Mouse (Mus musculus): Measurements from ENCODE around the gene Bckdhb. TPM values are rescaled to one million over a fixed set of nuclear protein-coding genes. Genes with fewer than 3 reads are reported as not detected.

The Bckdhb gene
- polyA plus RNA-seq, 1 experiment = 35.5 TPM

- no peak for TF ChIP-seq POLR2A (IDR thresholded peaks at IDR 0.05; ENCODE audit: extremely low read depth, insufficient read depth, low read length)
- TF ChIP-seq CTCF (IDR thresholded peaks at IDR 0.05; ENCODE audit: extremely low read depth, insufficient read depth, low read length) = no peak
- H3K27ac ChIP-seq (ENCODE audit: insufficient read depth, low read length) = no peak overlapping the region
Measured at GRCm38 (mm10) chr9:84084686-84085085, 159.7 kb downstream of the Bckdhb start.

GRCm38 (mm10) chr9:84090316-84091063 is 165.5 kb downstream of the Bckdhb start:
- TF ChIP-seq CTCF (IDR thresholded peaks at IDR 0.05; ENCODE audit: extremely low read depth, insufficient read depth, low read length) (no peak), POLR2A (IDR thresholded peaks at IDR 0.05; ENCODE audit: extremely low read depth, insufficient read depth, low read length) (no peak)
- H3K4me3 ChIP-seq (ENCODE audit: insufficient read depth, low read length) = no peak overlapping the region
- no peaks in the 10 kb centered on the region for H3K4me1 ChIP-seq (ENCODE audit: control insufficient read depth, insufficient read depth, low read length)

More at GRCm38 (mm10) chr9:84084686-84085085, 159.7 kb downstream of the Bckdhb start:
- Histone ChIP-seq H3K4me1 (ENCODE audit: control insufficient read depth, insufficient read depth, low read length) (no peaks in the 10 kb centered on the region; the same call in 1 of the 2 replicates), H3K4me3 (ENCODE audit: insufficient read depth, low read length) (no peak overlapping the region)

DNA sequence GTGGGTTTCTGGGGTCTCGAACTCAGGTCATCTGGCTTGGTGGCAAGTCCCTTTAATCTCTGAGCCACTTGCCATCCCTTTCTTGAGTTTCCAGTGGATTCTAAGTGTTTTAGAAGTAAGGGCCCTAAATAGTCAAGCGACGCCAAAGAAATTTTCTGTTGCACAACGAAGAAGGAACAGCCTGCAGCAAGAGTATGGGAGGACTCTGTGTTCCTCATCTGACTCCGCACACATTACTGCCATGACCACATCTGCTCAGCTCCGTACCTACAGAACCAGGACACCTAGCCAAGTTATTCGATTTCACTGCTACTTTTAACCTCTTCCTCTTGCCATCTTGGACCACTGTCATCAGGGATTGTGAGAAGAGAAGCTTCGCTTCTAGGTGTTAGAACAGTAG is 168.0 kb downstream of the Bckdhb start:
- Histone ChIP-seq H3K4me1 (ENCODE audit: control insufficient read depth, insufficient read depth, low read length) (no peaks in the 10 kb centered on the region), H3K27ac (ENCODE audit: insufficient read depth, low read length) (no peak overlapping the region), H3K4me3 (ENCODE audit: insufficient read depth, low read length) (no peak overlapping the region)
- TF ChIP-seq CTCF (IDR thresholded peaks at IDR 0.05; ENCODE audit: extremely low read depth, insufficient read depth, low read length) (no peak), POLR2A (IDR thresholded peaks at IDR 0.05; ENCODE audit: extremely low read depth, insufficient read depth, low read length) (no peak)

More at GRCm38 (mm10) chr9:84090316-84091063, 165.5 kb downstream of the Bckdhb start:
- no peak overlapping the region for H3K27ac ChIP-seq (ENCODE audit: insufficient read depth, low read length)

- Histone ChIP-seq H3K4me1 (ENCODE audit: control insufficient read depth, insufficient read depth, low read length) (no peaks in the 10 kb centered on the region), H3K4me3 (ENCODE audit: insufficient read depth, low read length) (no peak overlapping the region)
- TF ChIP-seq POLR2A (IDR thresholded peaks at IDR 0.05; ENCODE audit: extremely low read depth, insufficient read depth, low read length) = no peak
- TF ChIP-seq CTCF (IDR thresholded peaks at IDR 0.05; ENCODE audit: extremely low read depth, insufficient read depth, low read length) = no peak
Measured at GRCm38 (mm10) chr9:84094111-84094510, 169.2 kb downstream of the Bckdhb start.

DNA sequence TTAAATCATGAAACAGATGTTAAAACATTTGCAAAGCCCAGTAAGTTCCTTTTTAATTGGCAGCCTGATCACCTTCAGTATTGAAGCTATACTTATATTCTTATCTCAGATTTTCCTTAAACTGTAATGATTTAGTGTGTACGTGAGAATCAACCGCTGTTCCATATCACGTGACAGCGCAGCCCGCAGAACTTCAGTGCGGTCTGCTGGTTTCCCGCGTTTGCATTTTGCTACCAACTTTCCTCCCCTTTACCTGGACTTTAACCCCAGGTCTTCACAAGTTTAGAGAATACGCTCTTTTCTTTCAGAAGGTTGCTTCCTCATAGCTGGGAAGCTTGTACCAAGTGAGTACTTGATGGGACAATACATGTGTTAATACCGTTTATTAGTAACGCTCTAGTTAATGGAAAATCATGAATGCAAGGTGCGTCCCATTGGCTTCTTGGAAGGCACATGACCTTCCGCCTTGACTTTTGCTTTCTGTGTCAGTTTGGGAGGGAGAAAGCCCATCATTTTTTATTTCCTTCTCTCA is 171.6 kb downstream of the Bckdhb start:
- TF ChIP-seq POLR2A (IDR thresholded peaks at IDR 0.05; ENCODE audit: extremely low read depth, insufficient read depth, low read length) = no peak
- TF ChIP-seq CTCF (IDR thresholded peaks at IDR 0.05; ENCODE audit: extremely low read depth, insufficient read depth, low read length) = no peak
- H3K4me1 ChIP-seq (ENCODE audit: control insufficient read depth, insufficient read depth, low read length) = no peaks in the 10 kb centered on the region
- no peak overlapping the region for H3K4me3 ChIP-seq (ENCODE audit: insufficient read depth, low read length)
- no peak overlapping the region for H3K27ac ChIP-seq (ENCODE audit: insufficient read depth, low read length)

More at GRCm38 (mm10) chr9:84094111-84094510, 169.2 kb downstream of the Bckdhb start:
- H3K27ac ChIP-seq (ENCODE audit: insufficient read depth, low read length) = no peak overlapping the region

- TF ChIP-seq CTCF (IDR thresholded peaks at IDR 0.05; ENCODE audit: extremely low read depth, insufficient read depth, low read length) (no peak), POLR2A (IDR thresholded peaks at IDR 0.05; ENCODE audit: extremely low read depth, insufficient read depth, low read length) (no peak)
- peaks cover 2% of the 10 kb centered on the region; the same call in 1 of the 2 replicates for H3K4me1 ChIP-seq (ENCODE audit: control insufficient read depth, insufficient read depth, low read length)
- H3K27ac ChIP-seq (ENCODE audit: insufficient read depth, low read length) = no peak overlapping the region
- H3K4me3 ChIP-seq (ENCODE audit: insufficient read depth, low read length) = no peak overlapping the region
Measured at GRCm38 (mm10) chr9:84103344-84103743, 178.4 kb downstream of the Bckdhb start.

GRCm38 (mm10) chr9:84106438-84106837 is 181.5 kb downstream of the Bckdhb start:
- Histone ChIP-seq H3K4me1 (ENCODE audit: control insufficient read depth, insufficient read depth, low read length) (peaks cover 4% of the 10 kb centered on the region), H3K27ac (ENCODE audit: insufficient read depth, low read length) (no peak overlapping the region), H3K4me3 (ENCODE audit: insufficient read depth, low read length) (no peak overlapping the region)
- TF ChIP-seq POLR2A (IDR thresholded peaks at IDR 0.05; ENCODE audit: extremely low read depth, insufficient read depth, low read length) (no peak), CTCF (IDR thresholded peaks at IDR 0.05; ENCODE audit: extremely low read depth, insufficient read depth, low read length) (no peak)

- Histone ChIP-seq H3K4me3 (ENCODE audit: insufficient read depth, low read length) (peak overlapping the region; percentile 47), H3K4me1 (ENCODE audit: control insufficient read depth, insufficient read depth, low read length) (peaks cover 4% of the 10 kb centered on the region), H3K27ac (ENCODE audit: insufficient read depth, low read length) (peak overlapping the region; percentile 51)
- TF ChIP-seq CTCF (IDR thresholded peaks at IDR 0.05; ENCODE audit: extremely low read depth, insufficient read depth, low read length) (no peak), POLR2A (IDR thresholded peaks at IDR 0.05; ENCODE audit: extremely low read depth, insufficient read depth, low read length) (no peak)
Measured at GRCm38 (mm10) chr9:84107045-84107813, 182.3 kb downstream of the Bckdhb start.

- Histone ChIP-seq H3K27ac (ENCODE audit: insufficient read depth, low read length) (no peak overlapping the region), H3K4me1 (ENCODE audit: control insufficient read depth, insufficient read depth, low read length) (peaks cover 4% of the 10 kb centered on the region), H3K4me3 (ENCODE audit: insufficient read depth, low read length) (no peak overlapping the region)
- TF ChIP-seq CTCF (IDR thresholded peaks at IDR 0.05; ENCODE audit: extremely low read depth, insufficient read depth, low read length) (no peak), POLR2A (IDR thresholded peaks at IDR 0.05; ENCODE audit: extremely low read depth, insufficient read depth, low read length) (no peak)
Measured at GRCm38 (mm10) chr9:84108534-84108933, 183.6 kb downstream of the Bckdhb start.
